Mouse (Mus musculus): ENCODE data around the gene Rbm45. TPM values are rescaled to one million over a fixed set of nuclear protein-coding genes. Genes with fewer than 3 reads are reported as not detected.

Gene Rbm45
- polyA plus RNA-seq, 1 experiment, result 23.1 TPM

- no peaks in the 10 kb centered on the region for H3K27me3 ChIP-seq (ENCODE audit: control insufficient read depth, insufficient read depth, low read length)
- no peak overlapping the region for H3K27ac ChIP-seq (ENCODE audit: insufficient read depth, low read length)
- H3K4me1 ChIP-seq (ENCODE audit: control insufficient read depth, insufficient read depth, low read length), result no peaks in the 10 kb centered on the region; the same call in 1 of the 2 replicates
- no peak overlapping the region for H3K4me3 ChIP-seq (replicated peaks; ENCODE audit: insufficient read depth, low read depth, low read length)
- DNase-seq, result no peak
- 90% methylated on average over 3 of the region's 3 CpGs for WGBS
- TF ChIP-seq CTCF (IDR thresholded peaks at IDR 0.05; ENCODE audit: borderline replicate concordance, insufficient read depth, low read depth, low read length), result no peak
Measured at GRCm38 (mm10) chr2:76418142-76418518, 48.3 kb downstream of the Rbm45 start.

DNA sequence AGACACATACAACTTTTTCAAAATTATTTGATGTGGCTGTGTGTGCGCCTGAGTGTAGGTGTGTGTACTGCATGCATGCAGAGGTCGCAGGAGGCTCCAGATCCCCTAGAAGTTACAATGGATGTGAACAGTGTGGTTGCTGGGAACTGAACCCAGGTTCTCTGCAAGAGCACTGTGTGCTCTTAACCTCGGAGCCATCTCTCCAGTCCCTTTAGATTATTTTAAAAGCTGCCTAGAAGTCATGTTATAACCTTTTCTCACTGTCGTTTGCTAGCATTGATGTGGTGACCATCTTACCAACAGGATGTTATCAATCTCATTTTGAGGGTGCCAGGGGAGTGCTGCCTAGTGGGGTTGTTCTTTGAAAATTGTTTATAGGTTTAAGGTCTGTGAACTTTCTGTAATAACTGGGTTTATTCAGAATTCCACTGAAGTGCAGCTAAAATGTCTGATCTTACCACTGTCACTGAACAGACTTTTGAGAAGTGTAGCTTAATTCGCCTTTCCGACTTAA is 51.7 kb downstream of the Rbm45 start:
- WGBS, result 83% methylated on average over 6 of the region's 6 CpGs
- no peak for TF ChIP-seq CTCF (IDR thresholded peaks at IDR 0.05; ENCODE audit: borderline replicate concordance, insufficient read depth, low read depth, low read length)
- no peak for TF ChIP-seq POLR2A (IDR thresholded peaks at IDR 0.05; ENCODE audit: borderline replicate concordance, insufficient read depth, low read length)
- DNase-seq, result no peak
- no peak overlapping the region for H3K4me3 ChIP-seq (replicated peaks; ENCODE audit: insufficient read depth, low read depth, low read length)
- no peak overlapping the region for H3K27ac ChIP-seq (ENCODE audit: insufficient read depth, low read length)
- H3K27me3 ChIP-seq (ENCODE audit: control insufficient read depth, insufficient read depth, low read length), result no peaks in the 10 kb centered on the region
- H3K4me1 ChIP-seq (ENCODE audit: control insufficient read depth, insufficient read depth, low read length), result no peaks in the 10 kb centered on the region

DNA sequence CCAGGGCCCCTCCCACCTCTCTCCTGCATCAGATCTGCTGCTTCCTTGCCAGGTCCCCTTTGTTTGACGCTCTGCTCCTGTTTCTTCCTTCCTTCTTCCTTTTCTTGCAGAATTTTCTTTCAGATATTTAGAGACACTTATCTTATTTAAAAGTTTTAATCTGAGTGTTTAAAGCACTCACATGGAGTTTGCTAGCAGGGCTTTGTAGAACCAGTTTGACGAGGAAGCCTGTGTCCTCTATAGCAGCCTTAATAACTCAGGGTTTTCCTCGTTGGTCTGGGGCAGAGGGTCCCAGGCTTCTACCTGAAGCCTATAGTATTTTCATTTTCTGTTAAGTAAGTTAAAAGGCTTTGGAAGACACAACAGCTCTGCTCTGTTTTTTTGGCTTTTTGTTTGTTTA is 57.0 kb downstream of the Rbm45 start:
- Histone ChIP-seq H3K27me3 (ENCODE audit: control insufficient read depth, insufficient read depth, low read length) (no peaks in the 10 kb centered on the region), H3K4me3 (replicated peaks; ENCODE audit: insufficient read depth, low read depth, low read length) (no peak overlapping the region), H3K27ac (ENCODE audit: insufficient read depth, low read length) (no peak overlapping the region), H3K4me1 (ENCODE audit: control insufficient read depth, insufficient read depth, low read length) (no peaks in the 10 kb centered on the region; the same call in 1 of the 2 replicates)
- TF ChIP-seq POLR2A (IDR thresholded peaks at IDR 0.05; ENCODE audit: borderline replicate concordance, insufficient read depth, low read length) (no peak), CTCF (IDR thresholded peaks at IDR 0.05; ENCODE audit: borderline replicate concordance, insufficient read depth, low read depth, low read length) (no peak)
- no peak for DNase-seq
- 67% methylated on average over 3 of the region's 3 CpGs for WGBS

- Histone ChIP-seq H3K4me3 (replicated peaks; ENCODE audit: insufficient read depth, low read depth, low read length) (no peak overlapping the region), H3K4me1 (ENCODE audit: control insufficient read depth, insufficient read depth, low read length) (peaks cover 5% of the 10 kb centered on the region), H3K27me3 (ENCODE audit: control insufficient read depth, insufficient read depth, low read length) (no peaks in the 10 kb centered on the region), H3K27ac (ENCODE audit: insufficient read depth, low read length) (no peak overlapping the region)
- TF ChIP-seq POLR2A (IDR thresholded peaks at IDR 0.05; ENCODE audit: borderline replicate concordance, insufficient read depth, low read length) (no peak), CTCF (IDR thresholded peaks at IDR 0.05; ENCODE audit: borderline replicate concordance, insufficient read depth, low read depth, low read length) (no peak)
- DNase-seq, result no peak
- WGBS, result 64% methylated on average over 3 of the region's 3 CpGs
Measured at GRCm38 (mm10) chr2:76429318-76429717, 59.5 kb downstream of the Rbm45 start.

DNA sequence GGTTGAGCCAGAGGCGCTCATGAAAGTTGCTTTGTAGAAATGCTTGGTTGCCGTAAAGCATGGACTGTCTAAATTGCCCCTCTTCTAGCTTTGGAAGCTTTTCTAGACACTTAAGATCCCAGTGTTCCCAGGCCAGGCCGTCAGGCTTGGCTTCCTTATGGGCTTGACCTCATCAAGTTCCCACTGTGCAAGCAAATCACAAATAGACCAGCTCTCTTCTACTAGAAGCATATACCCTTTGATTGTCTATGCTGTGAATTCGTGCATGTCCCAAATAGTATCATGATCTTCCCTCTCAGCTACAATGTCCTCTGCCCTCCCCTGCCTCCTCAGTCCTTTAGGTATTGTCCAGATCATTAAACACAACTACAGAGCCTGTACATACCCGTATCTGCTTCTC is 60.1 kb downstream of the Rbm45 start:
- no peak overlapping the region for H3K27ac ChIP-seq (ENCODE audit: insufficient read depth, low read length)
- no peaks in the 10 kb centered on the region for H3K27me3 ChIP-seq (ENCODE audit: control insufficient read depth, insufficient read depth, low read length)
- H3K4me1 ChIP-seq (ENCODE audit: control insufficient read depth, insufficient read depth, low read length), result peaks cover 5% of the 10 kb centered on the region
- no peak for TF ChIP-seq POLR2A (IDR thresholded peaks at IDR 0.05; ENCODE audit: borderline replicate concordance, insufficient read depth, low read length)
- TF ChIP-seq CTCF (IDR thresholded peaks at IDR 0.05; ENCODE audit: borderline replicate concordance, insufficient read depth, low read depth, low read length), result no peak
- H3K4me3 ChIP-seq (replicated peaks; ENCODE audit: insufficient read depth, low read depth, low read length), result no peak overlapping the region
- no peak for DNase-seq
- 69% methylated on average over 5 of the region's 5 CpGs for WGBS

- Histone ChIP-seq H3K4me3 (replicated peaks; ENCODE audit: insufficient read depth, low read depth, low read length) (no peak overlapping the region), H3K27me3 (ENCODE audit: control insufficient read depth, insufficient read depth, low read length) (no peaks in the 10 kb centered on the region), H3K27ac (ENCODE audit: insufficient read depth, low read length) (no peak overlapping the region), H3K4me1 (ENCODE audit: control insufficient read depth, insufficient read depth, low read length) (peaks cover 5% of the 10 kb centered on the region)
- 88% methylated on average over 3 of the region's 3 CpGs for WGBS
- TF ChIP-seq CTCF (IDR thresholded peaks at IDR 0.05; ENCODE audit: borderline replicate concordance, insufficient read depth, low read depth, low read length) (no peak), POLR2A (IDR thresholded peaks at IDR 0.05; ENCODE audit: borderline replicate concordance, insufficient read depth, low read length) (no peak)
- DNase-seq, result no peak
Measured at GRCm38 (mm10) chr2:76430539-76430938, 60.8 kb downstream of the Rbm45 start.

Other genes starting within 250 kb of the Rbm45 start
- gene Pde11a, start 31.2 kb upstream of the Rbm45 start, polyA plus RNA-seq (2012; rRNA removed), result 0.73 and 0.79 TPM in 2 replicates
- not detected in 2 replicates for gene Cyct, start 9.5 kb upstream of the Rbm45 start, polyA plus RNA-seq (2012; rRNA removed)
- gene Osbpl6, start 36.5 kb downstream of the Rbm45 start, polyA plus RNA-seq (2012; rRNA removed), result 40.8 and 42.1 TPM in 2 replicates